In the genomic region with DNA sequence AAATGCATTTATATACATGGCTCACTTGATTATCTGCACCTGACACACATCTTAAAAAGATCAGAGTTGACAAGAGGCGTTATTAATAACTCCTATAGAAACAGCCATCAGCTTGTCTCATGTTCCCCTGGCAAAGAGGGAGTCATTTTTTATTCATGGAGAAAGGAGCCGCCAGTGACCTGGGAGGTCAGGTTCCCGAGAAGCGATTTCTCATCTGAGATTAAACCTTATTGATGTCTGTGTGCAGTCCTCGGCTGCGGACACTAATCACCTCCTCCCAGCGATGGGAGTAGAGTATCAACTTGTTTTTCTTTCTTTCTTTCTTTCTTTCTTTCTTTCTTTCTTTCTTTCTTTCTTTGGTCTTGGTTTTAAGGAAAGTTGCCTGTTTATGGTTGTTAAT, we compare ENCODE assay signal across 18 mouse cellular contexts.
A peak's percentile ranks its signal among the peaks of the same experiment; 100 is the strongest.
DNase-seq lines count a peak whose midpoint lies in the region; ATAC-seq and TF ChIP-seq lines count a peak whose summit lies in the region.
"Had no signal": no experiment of that assay in that cellular context is flagged by ENCODE, and none has a peak within 500 bp of the region (broad histone marks: within the 10 kb centered on the region; RNA-seq: fewer than 3 reads in every experiment).

No protein-coding gene starts in this region.

- 40% methylated on average over 7 of the region's 7 CpGs for WGBS in midbrain, embryonic 10.5 days
- WGBS in midbrain, postnatal 0 days, result 12% methylated on average over 7 of the region's 7 CpGs

- H3K4me3 ChIP-seq in midbrain, embryonic 10.5 days, result no peak overlapping the region
- H3K4me3 ChIP-seq in midbrain, postnatal 0 days (ENCODE audit: low read depth, low read length), result no peak overlapping the region
- H3K4me3 ChIP-seq: heart, embryonic 15.5 days; limb, embryonic 12.5 days; liver, embryonic 12.5 days; neural tube, embryonic 12.5 days had no signal

- no peaks in the 10 kb centered on the region for H3K27me3 ChIP-seq in midbrain, embryonic 10.5 days (ENCODE audit: low read depth, poor library complexity, severe bottlenecking)
- no peaks in the 10 kb centered on the region for H3K27me3 ChIP-seq in midbrain, postnatal 0 days (ENCODE audit: insufficient read depth, low read length)
- H3K27me3 ChIP-seq: heart, embryonic 15.5 days; limb, embryonic 12.5 days; liver, embryonic 12.5 days; neural tube, embryonic 12.5 days had no signal

- peak; percentile 48 for DNase-seq in heart, adult 11 months
- DNase-seq in heart, postnatal 10 days, result no peak
- peak; percentile 44 for DNase-seq in embryo, embryonic 11 days
- no peak for DNase-seq in midbrain, embryonic 10.5 days (ENCODE audit: low spot score)
- DNase-seq in midbrain, postnatal 0 days (ENCODE audit: low spot score), result no peak
- DNase-seq in B cell, adult 2 months, result no peak
- no peak for DNase-seq in kidney, adult 9 months
- DNase-seq in adrenal gland, postnatal 4 days (ENCODE audit: low spot score in 2 of 2), result no peak
- DNase-seq: cerebellum, adult 11 months; gastrocnemius, postnatal 14 days; lung, embryonic 14.5 days; lung, postnatal 4 days; right cerebral cortex, postnatal 4 days had no signal

- peak overlapping the region; percentile 75 for H3K27ac ChIP-seq in midbrain, embryonic 10.5 days (replicated peaks)
- H3K27ac ChIP-seq in midbrain, postnatal 0 days (ENCODE audit: low read depth, low read length), result no peak overlapping the region
- H3K27ac ChIP-seq: heart, embryonic 15.5 days; limb, embryonic 12.5 days; liver, embryonic 12.5 days had no signal

- 0 out of 2 replicates have a peak overlapping the region, but pooled peaks have one; percentile 4 for H3K4me2 ChIP-seq in midbrain, postnatal 0 days (ENCODE audit: low read depth, low read length, poor library complexity, severe bottlenecking)
- H3K4me2 ChIP-seq: heart, embryonic 15.5 days; limb, embryonic 12.5 days; liver, embryonic 12.5 days; lung, embryonic 14.5 days had no signal

- intact Hi-C loops in heart, postnatal 10 days (cut with DNase I), result no loop called here

- H3K36me3 ChIP-seq in midbrain, embryonic 10.5 days, result no peaks in the 10 kb centered on the region
- no peaks in the 10 kb centered on the region for H3K36me3 ChIP-seq in midbrain, postnatal 0 days (ENCODE audit: insufficient read depth, low read length)
- H3K36me3 ChIP-seq: heart, embryonic 15.5 days; limb, embryonic 12.5 days; liver, embryonic 12.5 days; neural tube, embryonic 12.5 days had no signal

- peaks cover 16% of the 10 kb centered on the region for H3K4me1 ChIP-seq in midbrain, embryonic 10.5 days
- 0 out of 2 replicates have a peak, but pooled peaks cover 4% of the 10 kb centered on the region for H3K4me1 ChIP-seq in midbrain, postnatal 0 days (ENCODE audit: insufficient read depth, low read length)
- H3K4me1 ChIP-seq: heart, embryonic 15.5 days; limb, embryonic 12.5 days; liver, embryonic 12.5 days had no signal

- no peak for TF ChIP-seq CTCF in midbrain, postnatal 0 days (IDR thresholded peaks at IDR 0.05)

- H3K9ac ChIP-seq in midbrain, postnatal 0 days (replicated peaks; ENCODE audit: low read length, poor library complexity, severe bottlenecking), result no peak overlapping the region
- H3K9ac ChIP-seq: heart, embryonic 15.5 days; limb, embryonic 12.5 days; liver, embryonic 12.5 days; lung, embryonic 14.5 days had no signal

- no peaks in the 10 kb centered on the region for H3K9me3 ChIP-seq in midbrain, embryonic 10.5 days (replicated peaks)
- no peaks in the 10 kb centered on the region for H3K9me3 ChIP-seq in midbrain, postnatal 0 days (ENCODE audit: low read length)
- H3K9me3 ChIP-seq: heart, embryonic 15.5 days; limb, embryonic 12.5 days; neural tube, embryonic 12.5 days had no signal

- ATAC-seq in midbrain, postnatal 0 days (ENCODE audit: low FRiP score), result no peak
- ATAC-seq: intestine, postnatal 0 days; liver, embryonic 12.5 days had no signal

Comparison
In these comparisons a context has a peak if more than half of its experiments do, and no peak if none do; other contexts are left out.
1. DNase-seq: peak in heart, adult 11 months (single experiment) and embryo, embryonic 11 days (single experiment); none in heart, postnatal 10 days (0 of 2), midbrain, embryonic 10.5 days (single experiment), midbrain, postnatal 0 days (single experiment), B cell, adult 2 months (0 of 2), kidney, adult 9 months (single experiment) and adrenal gland, postnatal 4 days (0 of 2).